Mouse (Mus musculus): ENCODE data around the gene Barhl1.

- TF ChIP-seq CTCF (IDR thresholded peaks at IDR 0.05; ENCODE audit: borderline replicate concordance, insufficient read depth, low read depth, low read length) (no peak), POLR2A (IDR thresholded peaks at IDR 0.05; ENCODE audit: borderline replicate concordance, insufficient read depth, low read length) (no peak)
These were observed 5.6 kb downstream of the Barhl1 start for GRCm38 (mm10) chr2:28910877-28911276.
